Mouse (Mus musculus) heart, postnatal 0 days (tissue): ENCODE results near the gene Prm3. TPM values are rescaled to one million over a fixed set of nuclear protein-coding genes. Genes with fewer than 3 reads are reported as not detected.
A peak's percentile ranks its signal among the peaks of the same experiment; 100 is the strongest.

Experiments
- ATAC-seq: fragments of 200-750 bp; cut with Nextera tagmentation; 2 replicates; pipeline ENCODE4 v1.8.0; 2017; ENCODE audit warnings: low read depth, moderate number of reproducible peaks, moderate library complexity; ENCODE audit not compliant: insufficient read depth
- DNase-seq: peaks from one replicate; pipeline ENCODE4 v3.0.0-alpha.2; 2016; ENCODE audit warnings: low spot score
- H3K27ac ChIP-seq: fragments of 300-500 bp; sonication (generic); 2 replicates; pipeline ENCODE4 v1.5.1; 2014; ENCODE audit warnings: low read depth, mild to moderate bottlenecking
- H3K27me3 ChIP-seq: fragments of 300-500 bp; sonication (generic); 2 replicates; pipeline ENCODE4 v1.6.1; 2014; ENCODE audit warnings: low read length, mixed read lengths; ENCODE audit not compliant: control insufficient read depth, insufficient read depth
- H3K36me3 ChIP-seq: fragments of 300-500 bp; sonication (generic); replicated peaks from 2 replicates; pipeline ENCODE4 v1.6.1; 2014; ENCODE audit warnings: low read length, mixed read lengths; ENCODE audit not compliant: control insufficient read depth, insufficient read depth
- H3K4me1 ChIP-seq: fragments of 300-500 bp; sonication (generic); 2 replicates; pipeline ENCODE4 v1.6.1; 2014; ENCODE audit warnings: antibody characterized with exemption; ENCODE audit not compliant: control insufficient read depth, insufficient read depth
- H3K4me2 ChIP-seq: fragments of 300-500 bp; sonication (generic); 2 replicates; pipeline ENCODE4 v1.6.1; 2014; ENCODE audit warnings: low read depth, mild to moderate bottlenecking, low read length, moderate library complexity
- H3K4me3 ChIP-seq: fragments of 300-500 bp; sonication (generic); 2 replicates; pipeline ENCODE4 v1.5.1; 2014; ENCODE audit warnings: low read depth, low read length
- H3K9ac ChIP-seq: fragments of 300-500 bp; sonication (generic); replicated peaks from 2 replicates; pipeline ENCODE4 v1.6.1; 2014; ENCODE audit warnings: low read depth, low read length, mixed read lengths
- H3K9me3 ChIP-seq: fragments of 300-500 bp; sonication (generic); replicated peaks from 2 replicates; pipeline ENCODE4 v1.6.1; 2016; ENCODE audit warnings: low read length; ENCODE audit not compliant: control insufficient read depth
- CTCF ChIP-seq: IDR thresholded peaks from 2 replicates; pipeline ENCODE4 v1.5.1; 2016; ENCODE audit warnings: antibody characterized with exemption, control low read depth, low read depth
- EP300 ChIP-seq: IDR thresholded peaks from 2 replicates; pipeline ENCODE4 v1.6.1; 2016; ENCODE audit warnings: antibody characterized with exemption, low read depth
- WGBS: fragments of 180-500 bp; shearing (Covaris S2); extraction: QIAGEN DNeasy Blood & Tissue Kit; methylation state at CpG from one replicate; pipeline ENCODE4 v1.1.7; 2014; 5-methylcytosine and 5-hydroxymethylcytosine counted together
- polyA plus RNA-seq: library from polyadenylated mRNA; unstranded; fragments of >200 nt; fragmentation: Nextera tagmentation; extraction: Ambion mirVana; gene quantifications from 2 replicates; pipeline ENCODE4 v1.2.1, GENCODE M21; 2015
- total RNA-seq: library from RNA; depleted of rRNA; stranded (reverse); fragments of >200 nt; gene quantifications from 2 replicates; pipeline ENCODE4 v1.2.3, GENCODE M21; 2014; ENCODE audit warnings: low replicate concordance

The Prm3 gene
- total and polyA plus RNA-seq, 2 experiments from 2014 or later: not detected

DNA sequence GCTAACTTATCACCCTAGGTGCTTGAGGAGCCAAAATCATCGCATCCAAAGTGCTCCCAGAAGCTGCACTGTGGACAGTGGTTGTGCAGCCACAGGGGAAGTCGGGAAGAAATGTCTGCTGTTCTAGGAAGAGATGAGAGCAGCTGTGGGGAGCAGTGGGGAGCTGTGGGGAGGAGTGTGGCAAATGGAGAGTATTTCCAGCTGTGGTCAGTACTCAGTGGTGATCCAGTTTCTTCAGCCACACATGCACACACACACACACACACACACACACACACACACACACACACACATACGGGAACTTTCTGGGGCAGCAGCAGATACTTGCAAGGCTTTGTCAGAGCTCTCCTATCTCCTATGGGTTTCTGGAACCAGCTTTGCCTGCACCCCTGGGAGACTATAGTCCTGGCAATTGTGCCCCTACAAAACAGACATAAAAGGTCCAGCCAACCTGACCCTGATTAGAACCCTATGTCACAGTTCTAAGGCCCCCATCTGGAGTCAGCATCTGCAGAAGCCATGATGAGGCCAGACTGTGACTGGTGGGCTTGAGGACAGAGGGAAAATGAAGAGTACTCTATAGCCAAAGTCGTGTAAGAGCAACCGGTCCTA, 28.0 kb downstream of the Prm3 start:
- H3K36me3 ChIP-seq: no peaks in the 10 kb centered on the region
- no peak overlapping the region for H3K27ac ChIP-seq
- ATAC-seq (no peak), DNase-seq (no peak)
- H3K27me3 ChIP-seq: no peaks in the 10 kb centered on the region; the same call in 1 of the 2 replicates
- 72% methylated on average over 4 of the region's 5 CpGs for WGBS
- H3K4me2 ChIP-seq: no peak overlapping the region
- H3K4me3 ChIP-seq: no peak overlapping the region
- H3K4me1 ChIP-seq: peaks cover 7% of the 10 kb centered on the region
- H3K9me3 ChIP-seq: no peaks in the 10 kb centered on the region
- TF ChIP-seq CTCF (no peak), EP300 (no peak)
- no peak overlapping the region for H3K9ac ChIP-seq

DNA sequence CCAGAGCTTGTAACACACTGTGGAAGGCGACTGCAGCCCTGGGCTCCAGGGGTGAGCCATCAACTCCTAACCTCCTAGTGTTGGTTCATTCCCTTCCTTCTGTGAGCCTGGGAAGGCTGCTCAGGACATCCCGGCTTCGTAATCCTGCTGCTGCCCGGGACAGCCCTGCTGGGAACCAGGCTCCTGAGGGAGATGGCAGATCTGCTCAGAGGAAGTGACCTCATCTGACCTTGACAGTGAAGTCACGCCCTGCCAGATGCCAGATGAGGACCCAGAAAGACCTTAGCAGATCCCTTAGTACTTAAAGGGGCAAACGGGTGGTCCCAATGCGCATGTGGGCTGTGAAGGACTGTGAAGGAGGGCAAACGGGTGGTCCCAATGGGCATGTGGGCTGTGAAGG, 29.5 kb downstream of the Prm3 start:
- H3K9me3 ChIP-seq: no peaks in the 10 kb centered on the region
- 63% methylated on average over 8 of the region's 8 CpGs for WGBS
- no peak for DNase-seq

DNA sequence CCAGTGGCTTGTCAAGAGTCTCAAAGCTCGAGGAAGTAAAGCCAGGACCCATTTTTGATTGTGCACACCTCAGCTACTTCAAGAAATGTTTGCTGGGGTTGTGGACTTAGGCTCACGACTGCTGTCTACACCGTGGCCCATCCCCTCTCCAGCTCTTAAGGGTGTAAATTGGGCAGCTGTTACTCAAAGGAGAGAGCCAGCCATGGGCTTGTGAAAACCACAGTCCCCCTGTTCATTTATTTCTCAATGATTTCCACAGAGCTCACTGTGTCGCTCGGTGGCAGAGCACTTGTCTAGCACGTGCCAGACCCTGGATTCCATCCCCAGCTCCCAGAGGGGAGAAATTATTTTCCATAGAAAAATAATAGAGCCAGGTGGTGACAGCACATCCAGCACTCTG, 34.5 kb downstream of the Prm3 start:
- H3K9me3 ChIP-seq: no peaks in the 10 kb centered on the region
- no peak overlapping the region for H3K27ac ChIP-seq
- no peak for ATAC-seq

More for the DNA sequence above, 29.5 kb downstream of the Prm3 start:
- no peak; the same call in 1 of the 2 replicates for ATAC-seq
- Histone ChIP-seq H3K4me3 (no peak overlapping the region), H3K36me3 (no peaks in the 10 kb centered on the region), H3K4me1 (peaks cover 7% of the 10 kb centered on the region), H3K9ac (no peak overlapping the region), H3K4me2 (no peak overlapping the region), H3K27ac (no peak overlapping the region), H3K27me3 (no peaks in the 10 kb centered on the region; the same call in 1 of the 2 replicates)
- no peak for TF ChIP-seq EP300
- TF ChIP-seq CTCF: no peak

DNA sequence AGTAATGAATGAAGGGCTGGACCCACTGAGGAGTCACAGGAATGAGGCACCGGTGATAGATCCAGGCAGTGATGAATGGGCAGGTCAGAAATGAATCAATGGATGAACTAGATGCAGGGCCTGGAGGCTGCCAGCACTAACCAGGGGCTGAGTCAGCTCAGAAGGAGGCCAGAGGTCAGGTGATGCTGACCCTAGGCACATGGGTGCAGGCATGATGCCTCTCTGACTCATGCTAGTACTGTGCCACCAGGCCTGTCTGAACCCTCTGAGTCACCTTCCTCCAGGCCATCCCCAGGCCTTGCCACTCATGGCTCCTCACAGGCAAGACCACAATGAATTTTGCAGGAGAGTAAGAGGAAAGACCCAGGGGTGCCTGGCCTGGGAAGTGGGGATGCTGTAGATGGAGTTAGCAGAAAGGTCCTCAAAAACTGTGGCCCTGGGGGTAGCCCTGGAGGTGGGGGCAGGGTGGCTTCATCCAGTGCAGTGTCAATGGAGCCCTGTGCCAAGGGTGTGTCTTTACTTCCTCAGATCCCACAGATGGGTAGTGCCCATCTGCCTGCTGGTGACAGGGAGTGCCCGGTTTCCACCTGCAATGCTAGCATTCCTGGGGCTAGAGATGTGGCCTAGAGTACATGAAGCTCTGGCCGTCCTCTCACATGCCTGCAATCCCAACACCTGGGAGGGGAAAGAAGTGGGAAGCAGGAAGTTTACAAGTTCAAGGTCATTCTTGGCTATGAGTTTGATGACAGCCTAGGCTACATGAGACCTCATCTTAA, 36.0 kb downstream of the Prm3 start:
- Histone ChIP-seq H3K9me3 (no peaks in the 10 kb centered on the region), H3K4me2 (no peak overlapping the region), H3K27me3 (no peaks in the 10 kb centered on the region; the same call in 1 of the 2 replicates), H3K4me3 (no peak overlapping the region), H3K9ac (no peak overlapping the region), H3K4me1 (peaks cover 4% of the 10 kb centered on the region; the same call in 1 of the 2 replicates), H3K27ac (no peak overlapping the region), H3K36me3 (no peaks in the 10 kb centered on the region)
- DNase-seq (no peak), ATAC-seq (no peak)
- no peak for TF ChIP-seq EP300
- WGBS: 92% methylated on average over 3 of the region's 3 CpGs

More for the DNA sequence above, 34.5 kb downstream of the Prm3 start:
- no peak overlapping the region for H3K4me3 ChIP-seq
- TF ChIP-seq EP300 (no peak), CTCF (no peak)
- H3K36me3 ChIP-seq: no peaks in the 10 kb centered on the region
- DNase-seq: no peak
- WGBS: 78% methylated on average over 6 of the region's 6 CpGs
- no peak overlapping the region for H3K9ac ChIP-seq
- no peaks in the 10 kb centered on the region; the same call in 1 of the 2 replicates for H3K27me3 ChIP-seq
- peaks cover 4% of the 10 kb centered on the region for H3K4me1 ChIP-seq
- H3K4me2 ChIP-seq: no peak overlapping the region

DNA sequence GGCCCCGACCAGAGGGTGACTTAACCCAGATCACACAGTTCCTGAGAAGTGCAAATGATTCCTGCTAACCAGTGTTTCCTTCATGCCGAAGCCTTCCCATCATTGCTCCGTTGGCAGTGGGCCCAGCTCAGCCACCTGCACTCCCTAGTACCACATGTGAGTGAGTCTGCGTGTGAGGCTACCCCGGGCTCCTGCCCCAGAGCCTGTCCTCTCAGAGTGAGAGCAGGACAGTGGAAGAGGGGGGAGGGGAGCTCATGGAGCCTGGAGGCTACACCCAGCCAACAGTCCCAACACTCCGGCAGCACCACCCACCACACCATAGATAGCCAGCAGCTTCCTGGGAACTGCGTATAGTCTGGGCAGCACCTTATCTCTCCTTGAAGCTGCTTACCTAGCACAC, 40.9 kb downstream of the Prm3 start:
- DNase-seq (peak; percentile 35), ATAC-seq (peak; percentile 70)
- Histone ChIP-seq H3K27me3 (no peaks in the 10 kb centered on the region), H3K9ac (no peak overlapping the region), H3K36me3 (no peaks in the 10 kb centered on the region), H3K4me3 (no peak overlapping the region), H3K9me3 (no peaks in the 10 kb centered on the region), H3K4me2 (no peak overlapping the region), H3K4me1 (peaks cover 9% of the 10 kb centered on the region; the same call in 1 of the 2 replicates), H3K27ac (no peak overlapping the region)
- TF ChIP-seq EP300: no peak
- 21% methylated on average over 7 of the region's 7 CpGs for WGBS
